In genomic region chr1:171293906-171294297, GRCm38 (mm10) we compare ENCODE assay signal across 8 mouse cellular contexts. TPM values are rescaled to one million over a fixed set of nuclear protein-coding genes. Genes with fewer than 3 reads are reported as not detected.
DNase-seq lines count a peak whose midpoint lies in the region; ATAC-seq and TF ChIP-seq lines count a peak whose summit lies in the region.

No protein-coding gene starts in this region.

- H3K27me3 ChIP-seq in spleen, adult 2 months (ENCODE audit: control insufficient read depth, insufficient read depth, low read length), result no peaks in the 10 kb centered on the region
- peaks cover 14% of the 10 kb centered on the region for H3K27me3 ChIP-seq in limb, embryonic 10.5 days (ENCODE audit: low read depth, poor library complexity, severe bottlenecking)
- no peaks in the 10 kb centered on the region for H3K27me3 ChIP-seq in stomach, embryonic 15.5 days (replicated peaks)

- peak overlapping the region; percentile 95; the same call in 1 of the 2 replicates for H3K27ac ChIP-seq in spleen, adult 2 months (ENCODE audit: insufficient read depth, low read length)
- peak overlapping the region; percentile 97 for H3K27ac ChIP-seq in limb, embryonic 10.5 days
- peak overlapping the region; percentile 98 for H3K27ac ChIP-seq in stomach, embryonic 15.5 days

- H3K4me1 ChIP-seq in spleen, adult 2 months (ENCODE audit: control insufficient read depth, insufficient read depth, insufficient read length), result peaks cover 3% of the 10 kb centered on the region; the same call in 1 of the 2 replicates
- H3K4me1 ChIP-seq in limb, embryonic 10.5 days, result peaks cover 8% of the 10 kb centered on the region
- peaks cover 9% of the 10 kb centered on the region for H3K4me1 ChIP-seq in stomach, embryonic 15.5 days

- H3K4me3 ChIP-seq in spleen, adult 2 months (ENCODE audit: extremely low read depth, insufficient read depth, insufficient read length), result peak overlapping the region; percentile 97
- peak overlapping the region; percentile 70 for H3K4me3 ChIP-seq in limb, embryonic 10.5 days
- H3K4me3 ChIP-seq in stomach, embryonic 15.5 days (replicated peaks), result peak overlapping the region; percentile 81

- H3K4me2 ChIP-seq in stomach, embryonic 15.5 days, result peak overlapping the region; percentile 72

- no peak for TF ChIP-seq POLR2A in spleen, adult 2 months (IDR thresholded peaks at IDR 0.05; ENCODE audit: low read depth, low read length)

- intact Hi-C loops in left cerebral cortex, postnatal 14 days (cut with DNase I), result loop anchor here (5.0 kb wide), 1 partner anchor 33 kb away; the partner anchor contains the start of gene Dedd

- DNase-seq in cerebellum, adult 8-10 months, result peak; percentile 16
- DNase-seq in cerebellum, adult 9-10 months, result no peak
- no peak for DNase-seq in spleen, adult 2 months (ENCODE audit: low read depth in 1 of 2, low spot score in 2 of 2)
- no peak for DNase-seq in spleen, postnatal 14 days (ENCODE audit: low spot score in 2 of 2)
- DNase-seq in limb, embryonic 10.5 days (ENCODE audit: low spot score), result peak; percentile 30
- DNase-seq in left cerebral cortex, adult 18-20 months (ENCODE audit: low spot score in 2 of 2), result no peak
- DNase-seq in left cerebral cortex, postnatal 14 days (ENCODE audit: low spot score in 2 of 2), result no peak

- H3K9ac ChIP-seq in stomach, embryonic 15.5 days, result peak overlapping the region; percentile 84; the same call in 1 of the 2 replicates

- no peak for TF ChIP-seq CTCF in spleen, adult 2 months (IDR thresholded peaks at IDR 0.05; ENCODE audit: extremely low read depth, insufficient read depth, insufficient read length, insufficient replicate concordance)

- ATAC-seq in stomach, embryonic 15.5 days (ENCODE audit: insufficient read depth, low FRiP score, low read depth), result no peak

- peaks cover 3% of the 10 kb centered on the region for H3K36me3 ChIP-seq in spleen, adult 2 months (ENCODE audit: control insufficient read depth, insufficient read depth, low read length)
- peaks cover 21% of the 10 kb centered on the region for H3K36me3 ChIP-seq in limb, embryonic 10.5 days
- H3K36me3 ChIP-seq in stomach, embryonic 15.5 days, result peaks cover 5% of the 10 kb centered on the region; the same call in 1 of the 2 replicates

- WGBS in spleen, adult 2 months, result 45% methylated on average over 5 of the region's 5 CpGs
- 33% methylated on average over 5 of the region's 5 CpGs for WGBS in limb, embryonic 10.5 days
- WGBS in stomach, embryonic 15.5 days, result 39% methylated on average over 5 of the region's 5 CpGs

- H3K9me3 ChIP-seq in limb, embryonic 10.5 days (replicated peaks), result no peaks in the 10 kb centered on the region
- no peaks in the 10 kb centered on the region for H3K9me3 ChIP-seq in stomach, embryonic 15.5 days

RNA-seq across cellular contexts. Expression of gene Ufc1, which starts 0.9 kb away (rescaled TPM):
- 9.8 and 11.1 TPM in 2 replicates for polyA plus RNA-seq in spleen, adult 2 months (2012; rRNA removed)
- polyA plus RNA-seq in limb, embryonic 10.5 days (2016; fragmentation: Nextera tagmentation; extraction: Ambion mirVana), result 99.6 and 101 TPM in 2 replicates
- polyA plus RNA-seq in stomach, embryonic 15.5 days (2015; fragmentation: Nextera tagmentation; extraction: Ambion mirVana), result 94.9 and 115 TPM in 2 replicates
- total RNA-seq in left cerebral cortex, adult 18-20 months (2021), result 100 to 1,000 TPM; 104 to 112 TPM
- total RNA-seq in left cerebral cortex, postnatal 14 days (2021), result 100 to 1,000 TPM; 106 to 113 TPM

RNA-seq across cellular contexts. Expression of gene Usp21, which starts 6.1 kb away (rescaled TPM):
- polyA plus RNA-seq in spleen, adult 2 months (2012; rRNA removed), result 40.9 and 46.4 TPM in 2 replicates
- 107 and 125 TPM in 2 replicates for polyA plus RNA-seq in limb, embryonic 10.5 days (2016; fragmentation: Nextera tagmentation; extraction: Ambion mirVana)
- 67.8 and 69.8 TPM in 2 replicates for polyA plus RNA-seq in stomach, embryonic 15.5 days (2015; fragmentation: Nextera tagmentation; extraction: Ambion mirVana)
- total RNA-seq in left cerebral cortex, adult 18-20 months (2021), result 10 to 100 TPM; 54.5 to 63.0 TPM
- 10 to 100 TPM; 54.1 to 58.0 TPM for total RNA-seq in left cerebral cortex, postnatal 14 days (2021)

RNA-seq across cellular contexts. Expression of gene Ppox, which starts 12.9 kb away (rescaled TPM):
- polyA plus RNA-seq in spleen, adult 2 months (2012; rRNA removed), result 64.6 and 66.0 TPM in 2 replicates
- 48.4 and 62.3 TPM in 2 replicates for polyA plus RNA-seq in limb, embryonic 10.5 days (2016; fragmentation: Nextera tagmentation; extraction: Ambion mirVana)
- 46.5 and 51.8 TPM in 2 replicates for polyA plus RNA-seq in stomach, embryonic 15.5 days (2015; fragmentation: Nextera tagmentation; extraction: Ambion mirVana)
- total RNA-seq in left cerebral cortex, adult 18-20 months (2021), result 10 to 100 TPM; 26.9 to 27.8 TPM
- total RNA-seq in left cerebral cortex, postnatal 14 days (2021), result 10 to 100 TPM; 20.5 to 23.9 TPM

RNA-seq across cellular contexts. Expression of gene B4galt3, which starts 23.8 kb away (rescaled TPM):
- polyA plus RNA-seq in spleen, adult 2 months (2012; rRNA removed), result 59.5 and 67.8 TPM in 2 replicates
- 69.0 and 75.1 TPM in 2 replicates for polyA plus RNA-seq in limb, embryonic 10.5 days (2016; fragmentation: Nextera tagmentation; extraction: Ambion mirVana)
- 66.4 and 67.4 TPM in 2 replicates for polyA plus RNA-seq in stomach, embryonic 15.5 days (2015; fragmentation: Nextera tagmentation; extraction: Ambion mirVana)
- 10 to 100 TPM; 64.3 to 71.8 TPM for total RNA-seq in left cerebral cortex, adult 18-20 months (2021)
- total RNA-seq in left cerebral cortex, postnatal 14 days (2021), result 10 to 100 TPM; 59.8 to 61.3 TPM

RNA-seq across cellular contexts. Expression of gene Dedd, which starts 35.0 kb away (rescaled TPM):
- 25.7 and 29.3 TPM in 2 replicates for polyA plus RNA-seq in spleen, adult 2 months (2012; rRNA removed)
- 44.3 and 50.5 TPM in 2 replicates for polyA plus RNA-seq in limb, embryonic 10.5 days (2016; fragmentation: Nextera tagmentation; extraction: Ambion mirVana)
- polyA plus RNA-seq in stomach, embryonic 15.5 days (2015; fragmentation: Nextera tagmentation; extraction: Ambion mirVana), result 43.1 and 44.7 TPM in 2 replicates
- total RNA-seq in left cerebral cortex, adult 18-20 months (2021), result 10 to 100 TPM; 43.7 to 43.9 TPM
- total RNA-seq in left cerebral cortex, postnatal 14 days (2021), result 10 to 100 TPM; 35.9 to 38.1 TPM

Comparison
In these comparisons a context has a peak if more than half of its experiments do, and no peak if none do; other contexts are left out.
1. DNase-seq: peak in cerebellum, adult 8-10 months (single experiment) and limb, embryonic 10.5 days (single experiment); none in cerebellum, adult 9-10 months (single experiment), spleen, adult 2 months (0 of 2), spleen, postnatal 14 days (0 of 2), left cerebral cortex, adult 18-20 months (0 of 2) and left cerebral cortex, postnatal 14 days (0 of 2).
2. Peak in every context shown above with its lines, with median percentiles within 50 percentile points of each other: H3K27ac ChIP-seq and H3K4me3 ChIP-seq.